Mouse (Mus musculus): ENCODE measurements around the gene Lims1. TPM values are rescaled to one million over a fixed set of nuclear protein-coding genes. Genes with fewer than 3 reads are reported as not detected.
A peak's percentile ranks its signal among the peaks of the same experiment; 100 is the strongest.

Gene Lims1
- total RNA-seq, 2 experiments from 2014 or later: 142 to 163 TPM

DNA sequence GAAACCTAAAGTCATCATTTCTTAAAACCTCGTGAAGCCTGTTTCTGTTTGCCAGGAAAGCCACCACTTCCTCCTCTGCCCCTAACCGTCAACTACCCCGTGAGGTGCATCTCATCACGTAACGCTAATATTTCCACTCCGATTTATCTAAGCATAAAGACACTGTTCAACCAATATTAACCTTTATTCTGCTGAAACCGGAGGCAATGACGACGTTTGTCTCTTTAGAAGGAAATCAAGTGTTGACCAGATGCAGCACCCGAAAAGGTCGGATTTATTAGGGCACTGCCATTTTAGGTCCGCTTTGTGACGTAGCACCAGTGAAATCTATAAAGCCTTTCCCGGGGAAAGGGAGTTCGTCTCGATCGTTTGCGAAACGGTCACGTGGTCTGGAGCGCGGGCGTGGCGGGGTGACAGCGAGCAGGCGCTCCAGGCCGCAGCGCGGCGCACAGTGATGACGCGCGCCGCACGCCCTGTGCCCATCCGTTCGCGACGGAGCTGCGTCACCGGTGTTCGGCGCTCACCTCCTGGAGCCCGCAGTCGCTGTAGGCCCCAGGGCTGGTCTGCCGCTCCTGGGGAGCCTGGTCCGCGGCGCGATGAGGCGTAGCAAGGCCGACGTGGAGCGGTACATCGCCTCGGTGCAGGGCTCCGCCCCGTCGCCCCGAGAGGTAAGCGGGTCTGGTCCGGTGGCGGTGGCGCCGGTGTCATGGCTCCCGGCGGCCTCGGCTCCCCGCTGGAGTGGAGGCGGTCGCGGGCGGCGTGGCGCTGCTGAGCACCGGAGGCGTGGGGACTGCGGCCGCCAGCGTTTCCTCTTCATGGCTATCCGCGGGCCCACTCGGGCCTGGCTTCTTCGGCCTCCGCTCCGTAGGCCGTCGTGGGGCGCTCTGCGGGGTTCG lies 123.4 kb downstream of the Lims1 start, which contains the start of gene Ranbp2:
TSS of gene Ranbp2 (plus strand) at position 537 of the 896 bp plus-strand sequence.
- DNase-seq: peak; percentile 97 to 98

DNA sequence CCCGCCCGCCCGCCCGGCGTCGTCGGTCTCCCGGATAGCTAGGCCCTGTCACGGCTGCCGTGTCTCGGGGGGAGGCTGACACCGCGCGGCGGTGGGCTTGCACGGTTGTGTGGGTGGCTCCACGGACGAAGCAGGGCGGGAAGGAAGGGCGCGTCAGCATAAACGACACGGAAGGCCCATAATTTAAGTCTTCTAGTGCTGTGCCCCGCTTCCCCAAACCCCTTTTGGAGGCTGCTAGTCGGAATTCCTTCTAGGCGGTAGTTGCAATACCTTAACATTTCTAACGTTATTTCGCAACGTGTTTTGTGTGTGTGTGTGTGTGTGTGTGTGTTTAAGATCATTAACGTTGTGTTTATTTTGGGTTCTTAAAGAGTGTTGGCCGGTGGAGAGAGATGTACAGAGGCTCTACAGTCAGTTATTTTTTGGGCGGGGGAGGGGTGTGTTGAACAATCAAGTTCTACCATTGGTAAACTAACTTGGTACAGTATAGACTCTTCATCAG lies 124.1 kb downstream of the Lims1 start:
- no peak for DNase-seq

- no peak for DNase-seq
Observed at GRCm38 (mm10) chr10:58451575-58451974, 128.3 kb downstream of the Lims1 start.

DNA sequence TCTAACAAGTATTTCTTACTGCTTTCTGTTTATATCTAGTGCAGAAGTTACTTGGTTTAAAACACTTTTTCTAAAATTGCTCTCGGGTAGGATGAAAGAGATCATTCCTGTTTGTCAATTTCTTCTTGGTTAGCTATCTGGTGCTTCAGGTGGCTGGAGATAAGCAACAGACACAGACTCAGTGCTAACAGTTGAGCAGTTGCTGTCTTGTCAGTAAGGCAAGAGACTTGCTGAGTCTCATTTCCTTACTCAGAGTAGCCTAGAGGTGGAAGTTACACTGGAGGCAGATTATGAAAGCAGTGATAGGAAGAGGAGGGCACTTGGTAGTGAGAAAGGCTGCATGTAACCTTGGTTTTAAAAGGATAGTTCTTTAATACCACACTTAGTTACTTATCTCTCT lies 128.9 kb downstream of the Lims1 start:
- no peak for DNase-seq

DNA sequence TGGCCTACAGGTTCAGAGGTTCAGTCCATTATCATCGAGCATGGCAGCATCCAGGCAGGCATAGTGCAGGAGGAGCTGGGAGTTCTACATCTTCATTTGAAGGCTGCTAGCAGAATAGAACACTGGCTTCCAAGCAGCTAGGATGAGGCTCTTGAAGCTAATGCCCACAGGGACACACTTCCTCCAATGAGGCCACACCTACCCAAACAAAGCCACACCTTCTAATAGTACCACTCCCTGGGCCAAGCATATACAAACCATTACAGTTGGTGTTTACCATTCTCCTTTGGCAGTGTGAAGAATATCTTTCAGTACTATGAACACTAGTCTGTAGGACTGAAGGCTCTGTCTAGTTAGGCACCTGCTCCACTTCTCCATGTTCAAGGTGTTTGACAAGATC lies 136.6 kb downstream of the Lims1 start:
- no peak for DNase-seq

Other genes starting within 250 kb of the Lims1 start
- not detected for gene AW822073, start 98.5 kb upstream of the Lims1 start, total RNA-seq (2021)
- gene Duxf3, start 90.8 kb upstream of the Lims1 start, total RNA-seq (2021): not detected
- not detected for gene Gm4981, start 86.8 kb upstream of the Lims1 start, total RNA-seq (2021)
- gene Gcc2, start 68.0 kb upstream of the Lims1 start, total RNA-seq (2021): 10 to 100 TPM; 30.4 to 31.0 TPM
- 10 to 100 TPM; 51.1 to 54.7 TPM for gene Ranbp2, start 123.5 kb downstream of the Lims1 start, total RNA-seq (2021)
- gene Ccdc138, start 174.5 kb downstream of the Lims1 start, total RNA-seq (2021): 1 to 10 TPM in 1 of 2 experiments, under 1 TPM in 1; 0.37 to 1.0 TPM

All from heart, adult 18-20 months (tissue).